Mouse (Mus musculus) ES-Bruce4 (cell line): Measurements from ENCODE around the gene Klhdc4.

Experiments
- CTCF ChIP-seq: IDR thresholded peaks from one replicate; pipeline ENCODE4 v1.8.1; 2011; ENCODE audit warnings: low read depth, low read length
- POLR2A ChIP-seq: IDR thresholded peaks from one replicate; pipeline ENCODE4 v1.8.1; 2011; ENCODE audit warnings: low read length; ENCODE audit not compliant: insufficient read depth

GRCm38 (mm10) chr8:121847261-121847822, 18.0 kb upstream of the Klhdc4 start:
- no peak for TF ChIP-seq POLR2A
- TF ChIP-seq CTCF: no peak
